Mouse (Mus musculus) G1E (cell line): ENCODE data around the gene C4b.
"Not testable (repeated sequence)": the region's sequence is repeated elsewhere in the genome, so short reads cannot be mapped to it uniquely, and the experiment has no call there.

ENCODE experiments used
- CTCF ChIP-seq: IDR thresholded peaks from 2 replicates; pipeline ENCODE4 v1.5.1; 2012; ENCODE audit warnings: low read depth, low read length, inconsistent platforms, mixed read lengths
- GATA1 ChIP-seq: IDR thresholded peaks from 2 replicates; pipeline ENCODE4 v1.6.1; 2012; ENCODE audit warnings: borderline replicate concordance, low read length, inconsistent platforms, mixed read lengths
- GATA2 ChIP-seq: IDR thresholded peaks from 2 replicates; pipeline ENCODE4 v1.6.1; 2012; ENCODE audit warnings: low read depth, low read length, inconsistent platforms, borderline replicate concordance
- POLR2AphosphoS5 ChIP-seq: IDR thresholded peaks from 2 replicates; pipeline ENCODE4 v1.6.1; 2012; ENCODE audit warnings: low read depth, low read length, inconsistent platforms; ENCODE audit not compliant: insufficient replicate concordance
- TAL1 ChIP-seq: conservative IDR thresholded peaks from 2 replicates; pipeline ENCODE4 v1.6.1; 2012; ENCODE audit warnings: low read depth, low read length, inconsistent platforms, mixed read lengths

DNA sequence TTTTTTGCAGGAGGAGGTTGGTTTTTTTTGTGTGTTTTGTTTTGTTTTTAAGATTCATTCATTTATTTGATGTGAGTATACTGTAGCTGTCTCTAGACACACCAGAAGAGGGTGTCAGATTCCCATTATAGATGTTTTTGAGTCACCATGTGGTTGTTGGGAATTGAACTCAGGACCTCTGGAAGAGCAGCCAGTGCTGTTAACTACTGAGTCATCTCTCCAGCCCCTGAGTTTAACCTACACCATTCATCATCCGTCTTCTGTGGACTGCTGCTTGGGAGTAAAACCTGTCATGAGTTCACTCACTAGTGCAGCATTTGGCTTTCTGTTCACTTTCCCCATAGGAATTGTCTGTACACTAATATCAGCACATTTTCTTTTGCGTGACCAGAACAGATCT, 37.2 kb downstream of the C4b start:
- TF ChIP-seq CTCF, TAL1, GATA1, GATA2, POLR2AphosphoS5: not testable (repeated sequence)
